Mouse (Mus musculus) C2C12 (cell line): ENCODE results near the gene Plekhm2.

Experiments used
- CEBPB ChIP-seq: IDR thresholded peaks from one replicate; pipeline ENCODE4 v1.6.1; 2011; ENCODE audit warnings: low read depth, mild to moderate bottlenecking, control low read depth, moderate library complexity
- CTCF ChIP-seq: IDR thresholded peaks from one replicate; pipeline ENCODE4 v1.5.1; 2011; ENCODE audit not compliant: control insufficient read depth, insufficient read depth, insufficient read length
- FOSL1 ChIP-seq: IDR thresholded peaks from one replicate; pipeline ENCODE4 v1.8.0; 2011; ENCODE audit warnings: mild to moderate bottlenecking, low read length; ENCODE audit not compliant: poor library complexity, insufficient read depth, severe bottlenecking
- MAX ChIP-seq: IDR thresholded peaks from one replicate; pipeline ENCODE4 v1.6.1; 2011; ENCODE audit warnings: mild to moderate bottlenecking, control low read depth
- MYOD1 ChIP-seq: IDR thresholded peaks from one replicate; pipeline ENCODE4 v1.6.1; 2011; ENCODE audit warnings: low read depth; ENCODE audit not compliant: control insufficient read depth, insufficient read length
- MYOG ChIP-seq: IDR thresholded peaks from one replicate; pipeline ENCODE4 v1.6.1; 2011; ENCODE audit not compliant: control insufficient read depth, insufficient read length; ENCODE audit errors: extremely low read depth
- USF1 ChIP-seq: IDR thresholded peaks from one replicate; pipeline ENCODE4 v1.6.1; 2011; ENCODE audit warnings: low read depth, mild to moderate bottlenecking, control low read depth, moderate library complexity

DNA sequence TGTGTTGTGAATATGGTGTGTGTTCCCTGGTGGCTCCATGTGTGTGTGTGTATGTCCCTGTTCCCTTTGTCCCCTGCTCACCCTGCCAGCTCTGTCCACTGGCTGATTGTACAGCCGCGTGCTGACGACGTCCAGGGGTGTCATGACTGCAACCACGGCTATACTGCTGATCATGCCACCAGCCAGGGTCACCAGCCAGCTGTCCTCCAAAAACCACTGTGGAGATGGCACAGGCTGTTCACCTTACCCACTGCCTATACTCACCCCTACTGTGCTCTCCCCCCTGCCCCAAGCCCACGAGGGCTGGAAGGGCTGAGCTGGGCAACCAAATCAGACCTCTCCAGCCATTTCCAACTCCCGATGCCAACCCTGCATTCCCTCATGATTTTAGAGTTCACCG lies 43.4 kb downstream of the Plekhm2 start:
- no peak for TF ChIP-seq CTCF
- TF ChIP-seq MAX = no peak
- TF ChIP-seq MYOG = no peak
- no peak for TF ChIP-seq USF1
- no peak for TF ChIP-seq CEBPB
- no peak for TF ChIP-seq MYOD1
- TF ChIP-seq FOSL1 = no peak
